Mouse (Mus musculus) common myeloid progenitor, adult 5-6 weeks (primary cell): ENCODE measurements around the gene Foxa1. TPM values are rescaled to one million over a fixed set of nuclear protein-coding genes. Genes with fewer than 3 reads are reported as not detected.

Experiments
- ATAC-seq: replicated peaks from 2 replicates; pipeline ENCODE4 v1.8.0; 2016; ENCODE audit warnings: low read depth, mild to moderate bottlenecking, moderate TSS enrichment, inconsistent platforms; ENCODE audit not compliant: poor library complexity, severe bottlenecking
- total RNA-seq: library from RNA; stranded (forward); fragments of 200-1000, 187-1606 nt; gene quantifications from 2 replicates; pipeline ENCODE4 v1.2.3, GENCODE M21; 2017

Gene Foxa1
- total RNA-seq, 1 experiment from 2014 or later = not detected

DNA sequence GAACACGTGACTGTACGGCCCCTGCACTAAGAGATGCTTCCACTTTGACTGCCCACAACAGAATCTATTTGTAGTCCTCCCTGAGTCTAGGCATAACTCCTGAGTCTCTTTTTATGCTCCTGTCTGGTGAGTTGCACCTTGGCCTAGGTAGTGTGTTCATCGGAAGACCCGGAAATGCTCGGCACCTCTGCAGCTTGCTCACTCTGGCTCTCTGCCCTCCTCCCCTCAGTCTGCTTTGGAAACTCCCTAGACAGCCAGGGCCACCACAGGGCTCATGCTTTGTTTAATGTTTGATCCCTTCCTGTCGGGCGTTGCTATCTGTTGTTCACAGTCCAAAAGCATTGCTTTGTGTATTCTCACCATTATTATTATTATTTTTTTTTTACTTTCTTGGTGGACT, 41.4 kb downstream of the Foxa1 start:
- no peak for ATAC-seq

DNA sequence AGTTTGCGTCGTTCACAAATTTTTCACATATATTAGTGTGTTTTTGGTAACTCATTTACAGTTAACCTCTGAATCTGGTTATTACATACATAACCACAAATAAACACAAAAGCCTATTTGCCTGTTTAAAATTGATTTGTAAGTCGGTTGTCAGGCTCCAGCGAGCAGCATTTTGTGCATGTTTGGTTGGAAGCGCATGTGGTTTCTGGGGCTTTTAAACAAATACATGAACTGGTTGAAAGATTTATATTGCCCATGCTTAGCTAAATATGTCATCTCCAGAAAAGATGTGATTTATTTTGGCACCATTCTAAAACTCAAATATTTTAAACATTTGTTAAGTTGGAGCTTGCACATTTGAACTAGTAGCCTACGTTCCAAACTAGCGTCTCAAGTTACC, 46.5 kb downstream of the Foxa1 start:
- ATAC-seq = no peak

DNA sequence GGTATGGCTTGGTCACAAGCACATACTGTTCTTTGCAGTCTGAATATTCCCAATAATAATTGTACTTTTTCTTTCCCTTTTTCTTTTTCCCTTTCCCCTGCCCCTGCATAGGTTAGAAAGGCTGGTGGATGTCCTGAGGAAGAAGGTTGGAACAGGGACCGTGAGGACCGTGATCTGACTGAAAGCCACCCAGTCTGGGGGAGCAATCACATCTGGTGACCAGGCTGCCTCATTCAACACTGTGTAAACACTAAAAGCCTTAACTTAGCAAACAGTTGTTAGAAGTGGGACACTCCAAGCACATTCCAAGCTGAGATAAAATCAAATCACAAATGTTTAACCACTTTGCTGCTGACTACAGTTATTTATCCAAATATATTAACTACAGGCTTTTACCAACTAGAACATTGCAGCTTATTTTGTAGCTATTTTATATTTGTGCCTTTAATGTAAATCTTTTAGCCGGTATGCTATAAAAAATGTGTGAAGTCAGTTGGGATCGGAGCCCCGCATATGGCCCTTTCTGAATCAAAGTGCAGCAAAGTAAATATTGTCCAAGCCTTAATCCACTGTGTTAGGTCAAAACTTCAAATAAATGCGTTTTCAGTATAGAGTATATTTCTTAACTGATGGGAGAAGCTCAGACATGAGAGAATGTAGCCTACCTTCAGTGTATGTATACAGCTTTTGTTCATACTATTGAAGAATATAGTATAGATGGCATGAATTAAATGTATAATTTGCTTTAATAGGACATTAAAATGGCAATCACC, 50.2 kb downstream of the Foxa1 start:
- ATAC-seq = no peak

Other genes with a start within 250 kb of the Foxa1 start
- gene Ttc6, start 17.2 kb upstream of the Foxa1 start, total RNA-seq = not detected in 2 replicates